Mouse (Mus musculus) urinary bladder, postnatal 10 days (tissue): ENCODE measurements around the gene Fkbp5.

Experiments used
- DNase-seq: peaks from one replicate; pipeline ENCODE4 v3.0.0; 2022; ENCODE audit warnings: low spot score

Fkbp5 gene

DNA sequence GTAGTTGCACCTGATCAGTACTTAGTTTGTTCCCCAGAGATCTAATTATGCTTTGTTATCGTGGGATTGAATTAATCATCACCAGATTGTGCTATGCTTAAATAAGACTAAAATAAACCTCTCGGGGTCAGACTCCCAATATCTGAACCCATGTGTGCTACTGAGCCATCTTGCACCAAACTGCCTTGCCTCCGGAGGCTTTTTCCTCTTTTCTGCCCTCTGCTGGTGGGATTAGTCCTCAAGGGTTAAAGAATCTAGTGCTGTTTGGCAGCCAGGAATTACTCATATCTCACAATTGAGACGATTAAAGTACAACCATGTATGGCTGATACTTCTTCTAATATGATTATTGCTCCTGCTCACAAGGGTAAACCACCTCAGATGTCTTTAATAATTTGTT lies 62.2 kb downstream of the Fkbp5 start:
- DNase-seq = no peak

DNA sequence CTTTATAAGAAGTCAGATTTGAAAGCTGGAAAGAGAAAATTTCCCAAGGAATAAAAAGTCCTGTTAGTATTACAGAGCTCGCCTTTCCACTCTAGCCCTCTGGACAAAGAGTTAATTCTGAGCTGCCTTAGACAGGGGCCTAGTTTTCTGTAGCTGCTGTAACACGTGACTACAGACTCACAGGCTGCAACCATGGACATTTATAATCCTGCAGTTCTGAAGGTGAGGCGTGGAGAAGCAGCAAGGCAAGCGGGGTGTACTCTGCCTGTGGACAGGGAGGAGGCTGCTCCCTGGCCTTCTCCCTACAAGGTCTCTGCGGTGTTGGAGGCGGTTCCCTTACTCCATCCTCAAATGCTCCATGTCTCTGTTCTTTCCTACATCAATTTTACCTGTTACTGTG lies 64.4 kb downstream of the Fkbp5 start:
- no peak for DNase-seq

DNA sequence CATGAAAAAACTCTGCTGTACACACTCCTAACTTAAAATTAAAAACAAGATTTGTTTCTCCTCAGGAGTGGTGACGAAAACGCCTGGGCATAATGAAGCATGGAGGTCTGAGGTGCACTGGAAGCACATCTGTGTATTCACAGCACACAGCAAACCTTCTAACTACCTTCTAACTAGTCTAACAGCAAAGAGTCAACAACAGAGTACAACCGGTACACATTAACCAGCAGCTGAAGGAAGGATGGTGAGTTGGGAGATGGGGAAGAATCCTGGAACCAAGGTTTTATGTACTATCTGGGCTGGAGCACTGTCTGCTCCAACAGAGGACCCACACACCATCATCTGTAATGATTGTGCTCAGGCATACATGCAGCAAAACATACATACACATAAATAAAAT lies 65.4 kb downstream of the Fkbp5 start:
- no peak for DNase-seq

DNA sequence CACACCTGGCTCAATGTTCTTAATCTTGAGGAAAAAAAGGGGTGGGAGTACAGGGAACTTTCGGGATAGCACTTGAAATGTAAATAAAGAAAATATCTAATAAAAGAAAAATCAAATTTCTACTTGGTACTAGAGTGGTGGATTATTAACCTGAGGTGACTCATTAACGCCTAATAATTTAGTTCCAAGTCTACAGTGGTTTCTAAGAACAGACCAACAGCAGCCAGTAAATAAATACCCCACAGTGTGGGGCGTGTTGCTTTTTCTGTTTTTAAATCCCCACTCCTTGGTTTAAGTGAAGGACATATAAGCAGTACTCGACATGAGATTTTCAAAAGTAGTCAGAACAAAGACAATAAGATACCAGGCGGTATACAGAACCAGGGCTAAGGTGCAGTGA lies 65.8 kb downstream of the Fkbp5 start:
- DNase-seq = no peak

DNA sequence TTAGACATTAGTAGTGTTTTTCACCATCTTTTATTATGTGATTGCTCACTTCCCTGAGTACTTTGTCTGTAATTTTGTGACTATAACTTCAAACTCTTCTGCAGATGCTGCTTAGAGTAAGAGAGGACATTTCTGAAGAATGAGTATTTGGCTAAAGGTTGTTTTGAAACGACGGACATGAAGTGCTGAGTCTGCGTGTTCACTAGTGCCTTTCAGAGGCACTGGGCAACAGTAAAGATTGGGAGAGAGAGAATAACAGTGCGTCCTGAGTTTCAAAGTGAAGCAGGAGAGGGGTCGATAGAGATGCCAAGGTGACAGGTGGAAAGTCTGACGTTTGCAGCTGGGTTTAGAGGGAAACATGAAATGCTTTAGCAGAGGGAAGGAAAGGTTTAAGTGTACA lies 69.1 kb downstream of the Fkbp5 start:
- DNase-seq = no peak

DNA sequence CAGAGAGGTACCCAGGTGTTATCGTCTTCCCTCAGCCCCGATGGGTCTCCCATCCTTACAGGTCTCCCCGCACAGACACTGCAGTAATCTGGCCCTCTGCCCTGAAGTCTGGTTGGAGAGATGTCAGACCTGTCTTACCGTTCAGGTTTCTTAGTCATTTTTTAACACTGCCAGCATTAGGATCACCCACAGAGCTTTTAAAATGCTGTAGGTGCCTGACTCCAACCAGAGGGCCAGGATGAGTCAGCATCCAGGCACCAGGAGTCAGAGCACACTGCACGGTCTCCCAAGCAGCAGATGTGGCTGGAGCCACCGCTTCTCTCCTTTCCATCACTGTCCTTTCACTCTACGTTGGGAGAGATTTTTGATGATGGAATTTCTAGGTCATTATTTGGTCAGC lies 69.5 kb downstream of the Fkbp5 start:
- no peak for DNase-seq

DNA sequence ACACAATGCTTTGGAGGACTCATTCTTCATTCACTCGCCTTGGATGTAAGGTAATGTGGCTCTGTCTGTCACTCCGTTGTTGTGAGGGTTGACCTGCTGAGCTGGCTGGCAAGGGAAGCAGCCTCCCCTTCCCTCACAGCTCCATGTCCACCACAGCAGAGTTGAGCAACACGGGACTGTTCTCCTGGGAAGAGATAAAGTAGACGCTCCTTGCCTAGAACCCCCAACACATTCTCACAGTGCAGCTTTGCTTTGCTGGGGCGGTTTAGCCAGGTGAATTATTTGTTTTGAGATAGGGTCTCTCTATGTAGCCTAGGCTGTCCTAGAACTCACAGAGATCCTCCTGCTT lies 70.5 kb downstream of the Fkbp5 start:
- no peak for DNase-seq

- DNase-seq = no peak
These were observed 71.2 kb downstream of the Fkbp5 start for GRCm38 (mm10) chr17:28445886-28446819.

DNA sequence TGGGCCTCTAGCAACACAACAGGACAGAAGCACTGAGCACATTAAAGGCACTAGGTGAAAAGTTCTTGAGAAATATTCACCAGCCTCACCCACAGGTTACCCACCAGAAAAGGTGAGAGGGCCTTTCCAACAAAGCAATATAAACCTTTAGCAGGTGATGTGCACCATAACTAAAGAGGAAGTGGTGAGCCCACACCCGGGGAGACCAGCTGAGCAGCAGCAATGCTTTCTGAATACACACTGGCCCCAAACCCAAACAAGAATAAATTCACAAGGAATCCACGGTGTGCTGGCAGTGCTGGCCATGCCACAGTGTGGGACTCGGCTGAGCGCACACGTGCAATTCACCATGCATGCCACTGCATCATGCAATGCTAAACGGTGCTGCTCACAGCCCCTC lies 74.7 kb downstream of the Fkbp5 start:
- DNase-seq = no peak

DNA sequence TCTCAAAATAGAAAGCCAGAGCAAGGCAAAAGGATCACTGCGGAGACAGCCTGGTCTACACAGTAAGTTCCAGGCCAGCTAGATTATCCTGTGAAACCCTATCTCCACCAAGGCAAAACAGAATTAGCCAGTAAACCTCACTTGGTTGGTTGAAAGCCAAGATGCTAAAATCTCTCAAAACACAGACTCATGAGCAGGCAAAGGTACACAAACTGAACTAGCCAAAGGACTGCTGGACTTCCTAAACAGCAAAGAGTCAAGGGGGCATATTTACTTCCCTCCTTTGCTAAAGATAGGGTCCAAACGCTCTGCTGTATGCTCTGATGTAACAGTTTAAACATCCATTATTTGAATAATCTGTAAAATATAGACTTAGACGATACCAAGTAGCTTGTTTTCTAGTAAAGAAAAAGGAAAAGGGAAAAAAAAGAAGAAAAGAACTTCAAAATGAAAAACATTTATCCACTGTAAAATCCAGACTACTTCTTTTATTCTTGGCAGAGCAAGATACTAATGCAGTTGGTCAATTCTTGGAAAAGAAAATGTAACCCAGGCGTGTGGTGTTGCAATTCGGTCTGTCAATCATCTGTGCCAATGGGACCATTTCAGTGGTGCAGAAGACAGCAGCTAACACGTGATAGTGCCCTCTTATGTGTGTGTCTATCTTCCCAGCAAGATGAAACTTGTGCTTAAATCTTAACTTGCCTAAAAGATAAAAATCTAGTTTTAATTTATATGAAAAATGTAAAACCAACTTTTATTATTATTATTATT lies 78.8 kb downstream of the Fkbp5 start:
- no peak for DNase-seq

DNA sequence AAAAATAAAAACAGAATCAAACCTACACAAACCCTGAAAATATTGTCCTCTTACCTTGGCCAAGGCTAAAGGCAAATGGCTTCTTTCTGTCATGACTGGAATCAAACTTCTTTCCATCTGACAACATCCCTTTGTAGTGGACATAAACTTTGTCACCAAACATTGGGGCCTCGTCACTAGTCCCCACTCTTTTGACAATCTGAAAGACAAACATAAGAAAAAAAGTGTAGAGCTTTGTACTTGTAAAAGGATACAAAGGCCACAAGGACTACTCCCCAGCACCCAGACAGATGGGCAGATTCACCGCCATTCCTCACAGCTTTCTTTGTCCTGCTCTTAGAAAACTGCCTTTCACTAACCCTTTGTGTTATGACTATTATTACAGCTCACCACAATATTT lies 79.4 kb downstream of the Fkbp5 start:
- DNase-seq = no peak

- no peak for DNase-seq
These were observed 82.3 kb downstream of the Fkbp5 start for GRCm38 (mm10) chr17:28434921-28435485.

DNA sequence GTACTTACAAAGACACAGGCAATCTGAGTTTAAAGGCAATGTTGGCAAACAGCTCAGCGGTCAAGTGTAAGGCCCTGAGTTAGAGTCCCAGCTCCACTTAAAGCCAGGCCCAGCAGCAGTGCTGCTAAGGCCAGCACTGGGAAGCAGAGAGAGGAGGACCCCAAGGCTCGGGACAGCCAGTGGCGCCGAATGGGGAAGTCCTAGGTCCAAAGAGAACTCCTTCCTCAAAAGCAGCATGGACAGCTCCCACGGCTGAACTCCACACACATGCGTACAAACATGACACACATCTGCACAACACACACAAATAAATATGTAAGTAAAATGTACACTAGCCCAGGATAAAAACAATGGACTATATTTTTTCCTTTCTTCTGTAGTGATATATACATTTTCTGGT lies 84.3 kb downstream of the Fkbp5 start:
- DNase-seq = no peak

GRCm38 (mm10) chr17:28431931-28432335 lies 85.4 kb downstream of the Fkbp5 start:
- DNase-seq = no peak

GRCm38 (mm10) chr17:28431038-28431437 lies 86.3 kb downstream of the Fkbp5 start:
- no peak for DNase-seq

GRCm38 (mm10) chr17:28428474-28429258 lies 88.7 kb downstream of the Fkbp5 start:
- DNase-seq = no peak

- no peak for DNase-seq
These were observed 89.7 kb downstream of the Fkbp5 start for GRCm38 (mm10) chr17:28427666-28428065.

DNA sequence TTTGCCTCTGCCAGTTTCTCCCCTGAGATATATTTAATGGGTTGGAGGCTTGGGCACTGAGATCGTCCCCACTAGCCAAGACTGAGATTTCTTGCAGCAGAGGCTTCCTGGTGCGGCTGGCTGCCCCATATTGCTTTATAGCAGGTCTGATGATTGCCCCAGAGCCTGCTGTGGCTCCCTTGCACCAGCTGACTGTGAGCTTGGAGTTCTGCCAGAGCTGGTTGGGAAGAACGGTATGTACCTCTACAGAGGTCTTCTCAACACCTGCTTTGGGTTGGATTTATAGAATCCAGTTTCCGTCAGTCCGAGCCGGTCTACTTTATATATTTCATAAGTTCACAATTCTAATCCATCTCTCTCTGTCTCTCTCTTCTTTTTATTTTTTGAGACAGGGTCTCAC lies 93.0 kb downstream of the Fkbp5 start:
- DNase-seq = no peak

DNA sequence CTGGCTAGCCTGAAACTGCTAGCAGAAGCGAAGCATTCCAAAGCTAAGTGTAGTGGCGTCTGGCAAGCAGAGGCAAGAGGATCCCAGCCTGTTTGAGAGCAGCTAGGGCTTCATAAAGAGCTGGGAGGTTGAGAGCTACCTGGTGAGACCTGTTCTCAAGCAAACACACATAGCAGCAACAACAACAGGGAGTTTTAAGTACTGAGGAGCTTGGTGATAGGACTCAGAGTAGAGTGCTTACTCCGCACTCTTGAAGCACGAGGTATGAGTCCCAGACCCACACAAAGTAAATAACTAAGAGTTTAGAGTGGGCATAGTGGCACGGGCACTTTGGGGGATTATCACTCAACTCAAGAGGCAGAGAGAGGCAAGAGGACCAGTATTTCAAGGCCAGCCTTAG lies 96.3 kb downstream of the Fkbp5 start:
- DNase-seq = no peak

DNA sequence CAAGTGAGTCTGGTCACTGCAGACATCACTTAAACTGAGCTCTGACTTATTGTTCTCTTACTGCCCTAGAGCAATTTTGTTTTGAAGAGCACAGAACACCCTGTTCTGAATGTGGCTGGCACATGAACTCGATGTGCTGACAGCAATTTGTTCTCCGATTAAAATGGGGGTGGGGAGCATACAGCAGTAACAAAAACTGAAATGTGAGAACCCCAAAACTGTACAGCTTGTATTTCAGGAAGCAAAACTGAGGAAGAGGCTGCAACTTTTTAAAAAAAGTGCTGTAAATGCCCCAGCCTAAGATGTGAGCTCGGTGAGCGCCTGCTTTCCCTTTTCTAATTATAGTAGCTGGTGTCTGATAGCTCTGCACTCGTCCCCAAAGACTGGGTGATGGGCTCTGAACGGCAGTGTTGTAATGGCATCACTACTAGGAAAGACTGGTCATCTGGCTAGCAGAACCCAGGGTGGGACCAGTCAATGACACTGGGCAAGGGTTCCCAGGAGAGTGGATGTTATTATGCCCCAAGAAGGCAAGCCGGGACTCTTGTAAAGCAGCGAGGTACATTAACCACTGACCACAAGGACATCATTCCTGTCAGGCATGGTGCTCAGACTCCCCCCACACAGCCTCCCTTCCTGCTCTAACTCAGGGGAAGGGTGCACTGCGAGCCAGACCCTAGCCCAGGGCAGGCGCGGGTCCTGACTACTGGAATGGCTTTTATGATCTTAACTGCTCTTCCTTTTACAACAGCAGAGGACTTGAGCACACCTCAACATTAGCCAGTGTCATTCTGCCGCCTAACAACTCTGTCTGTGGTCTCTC lies 96.9 kb downstream of the Fkbp5 start:
- DNase-seq = no peak

- DNase-seq = no peak
These were observed 97.7 kb downstream of the Fkbp5 start for GRCm38 (mm10) chr17:28419636-28420035.
